Mouse (Mus musculus): ENCODE data around the gene Ttc36.
"Not testable (repeated sequence)": the region's sequence is repeated elsewhere in the genome, so short reads cannot be mapped to it uniquely, and the experiment has no call there.

The Ttc36 gene

GRCm38 (mm10) chr9:44772392-44772749 lies 30.5 kb downstream of the Ttc36 start:
- no peak for DNase-seq

GRCm38 (mm10) chr9:44771376-44771775 lies 31.5 kb downstream of the Ttc36 start:
- no peak for DNase-seq

- DNase-seq = not testable (repeated sequence)
These were observed 34.9 kb downstream of the Ttc36 start for GRCm38 (mm10) chr9:44768029-44768394.

GRCm38 (mm10) chr9:44767101-44768028 lies 35.5 kb downstream of the Ttc36 start, which contains the start of the genes Arcn1 and Ift46:
Gene Arcn1 (minus strand): TSS chr9:44767845.
Gene Ift46 (plus strand): TSS chr9:44767908.
- DNase-seq = peak; percentile 73 to 78

GRCm38 (mm10) chr9:44760873-44761272 lies 42.0 kb downstream of the Ttc36 start:
- DNase-seq = no peak

All from kidney, adult 8-10 months (tissue).